Mouse (Mus musculus) liver, embryonic 14.5 days (tissue): Measurements from ENCODE around the gene Cltc.

Experiments
- CTCF ChIP-seq: IDR thresholded peaks from 2 replicates; pipeline ENCODE4 v1.5.1; 2016; ENCODE audit warnings: antibody characterized with exemption, low read depth, control low read depth
- EP300 ChIP-seq: IDR thresholded peaks from 2 replicates; pipeline ENCODE4 v1.6.1; 2016; ENCODE audit warnings: antibody characterized with exemption, low read depth

DNA sequence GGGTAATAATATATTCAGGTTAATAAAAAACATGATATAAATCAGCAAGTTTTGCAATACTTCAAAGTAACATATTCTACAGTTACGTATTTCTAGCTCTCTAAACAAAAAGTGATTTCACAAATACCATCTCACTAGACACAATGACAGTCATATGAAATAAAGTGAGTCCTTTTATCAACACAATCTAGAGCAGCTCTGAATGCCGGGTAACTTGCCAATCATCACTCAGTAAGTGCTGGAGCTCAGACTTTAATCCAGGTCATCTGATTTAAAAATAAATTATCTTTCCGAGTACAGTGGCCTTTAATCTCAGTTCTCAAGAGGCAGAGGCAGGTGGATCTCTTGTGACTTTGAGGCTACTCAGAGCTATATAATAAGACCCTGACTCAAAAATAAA lies 75.9 kb downstream of the Cltc start:
- TF ChIP-seq CTCF, result no peak
- no peak for TF ChIP-seq EP300
